Mouse (Mus musculus) liver, embryonic 11.5 days (tissue): ENCODE measurements around the gene Rora. TPM values are rescaled to one million over a fixed set of nuclear protein-coding genes. Genes with fewer than 3 reads are reported as not detected.

Source experiments
- ATAC-seq: fragments of 200-750 bp; cut with Nextera tagmentation; replicated peaks from 2 replicates; pipeline ENCODE4 v1.8.0; 2017; ENCODE audit warnings: moderate number of reproducible peaks, mild to moderate bottlenecking, moderate TSS enrichment, moderate library complexity; ENCODE audit not compliant: low FRiP score
- DNase-seq: peaks from one replicate; pipeline ENCODE4 v3.0.0-alpha.2; 2017; ENCODE audit warnings: low spot score
- H3K27ac ChIP-seq: fragments of 300-500 bp; sonication (generic); 2 replicates; pipeline ENCODE4 v1.5.1; 2014; ENCODE audit warnings: mild to moderate bottlenecking, low read depth, low read length, control low read depth
- H3K27me3 ChIP-seq: fragments of 300-500 bp; sonication (generic); replicated peaks from 2 replicates; pipeline ENCODE4 v1.6.1; 2014; ENCODE audit warnings: low read length, mixed read lengths; ENCODE audit not compliant: control insufficient read depth, insufficient read depth
- H3K36me3 ChIP-seq: fragments of 300-500 bp; sonication (generic); 2 replicates; pipeline ENCODE4 v1.6.1; 2014; ENCODE audit warnings: mild to moderate bottlenecking, low read length, moderate library complexity, mixed read lengths; ENCODE audit not compliant: control insufficient read depth, insufficient read depth
- H3K4me1 ChIP-seq: fragments of 300-500 bp; sonication (generic); replicated peaks from 2 replicates; pipeline ENCODE4 v1.6.1; 2014; ENCODE audit warnings: low read length, mixed read lengths; ENCODE audit not compliant: control insufficient read depth, insufficient read depth
- H3K4me2 ChIP-seq: fragments of 300-500 bp; sonication (generic); 2 replicates; pipeline ENCODE4 v1.6.1; 2014; ENCODE audit warnings: mild to moderate bottlenecking, control low read depth, moderate library complexity
- H3K4me3 ChIP-seq: fragments of 300-500 bp; sonication (generic); 2 replicates; pipeline ENCODE4 v1.5.1; 2014; ENCODE audit warnings: low read depth, low read length, control low read depth
- H3K9ac ChIP-seq: fragments of 300-500 bp; sonication (generic); 2 replicates; pipeline ENCODE4 v1.6.1; 2014; ENCODE audit warnings: low read depth, low read length, control low read depth
- H3K9me3 ChIP-seq: fragments of 300-500 bp; sonication (generic); 2 replicates; pipeline ENCODE4 v1.6.1; 2016; ENCODE audit warnings: low read length, inconsistent platforms, mixed read lengths; ENCODE audit not compliant: control insufficient read depth
- WGBS: fragments of 180-500 bp; shearing (Covaris S2); extraction: QIAGEN DNeasy Blood & Tissue Kit; methylation state at CpG from one replicate; pipeline ENCODE4 v1.1.7; 2014; 5-methylcytosine and 5-hydroxymethylcytosine counted together
- polyA plus RNA-seq: library from polyadenylated mRNA; unstranded; fragments of >200 nt; fragmentation: Nextera tagmentation; extraction: Ambion mirVana; gene quantifications from 2 replicates; pipeline ENCODE4 v1.2.1, GENCODE M21; 2014

Gene Rora
- polyA plus RNA-seq, 1 experiment from 2014 or later = 4.3 TPM

GRCm38 (mm10) chr9:68956938-68957573 is 303.5 kb downstream of the Rora start:
- Histone ChIP-seq H3K36me3 (no peaks in the 10 kb centered on the region), H3K27ac (no peak overlapping the region), H3K9me3 (no peaks in the 10 kb centered on the region), H3K27me3 (no peaks in the 10 kb centered on the region), H3K4me2 (no peak overlapping the region), H3K4me3 (no peak overlapping the region), H3K4me1 (no peaks in the 10 kb centered on the region), H3K9ac (no peak overlapping the region)
- WGBS = 49% methylated on average over 5 of the region's 5 CpGs
- no peak for DNase-seq
- no peak for ATAC-seq

GRCm38 (mm10) chr9:68957793-68958192 is 304.2 kb downstream of the Rora start:
- H3K27me3 ChIP-seq = no peaks in the 10 kb centered on the region
- 81% methylated on average over 3 of the region's 3 CpGs for WGBS
- no peak for ATAC-seq

GRCm38 (mm10) chr9:68958919-68959318 is 305.3 kb downstream of the Rora start:
- Histone ChIP-seq H3K4me1 (no peaks in the 10 kb centered on the region), H3K36me3 (no peaks in the 10 kb centered on the region), H3K4me3 (no peak overlapping the region), H3K27me3 (no peaks in the 10 kb centered on the region), H3K4me2 (no peak overlapping the region), H3K9me3 (no peaks in the 10 kb centered on the region), H3K27ac (no peak overlapping the region), H3K9ac (no peak overlapping the region)
- ATAC-seq = no peak
- WGBS = 57% methylated on average over 5 of the region's 5 CpGs
- no peak for DNase-seq

More at GRCm38 (mm10) chr9:68957793-68958192, 304.2 kb downstream of the Rora start:
- Histone ChIP-seq H3K4me3 (no peak overlapping the region), H3K4me1 (no peaks in the 10 kb centered on the region), H3K36me3 (no peaks in the 10 kb centered on the region), H3K4me2 (no peak overlapping the region), H3K9ac (no peak overlapping the region), H3K27ac (no peak overlapping the region), H3K9me3 (no peaks in the 10 kb centered on the region)
- no peak for DNase-seq

GRCm38 (mm10) chr9:68963898-68964297 is 310.3 kb downstream of the Rora start:
- H3K4me2 ChIP-seq = no peak overlapping the region
- H3K4me3 ChIP-seq = no peak overlapping the region
- 85% methylated on average over 5 of the region's 5 CpGs for WGBS
- no peaks in the 10 kb centered on the region; the same call in 1 of the 2 replicates for H3K4me1 ChIP-seq
- DNase-seq (no peak), ATAC-seq (no peak)
- no peak overlapping the region for H3K27ac ChIP-seq
- no peaks in the 10 kb centered on the region for H3K27me3 ChIP-seq
- no peak overlapping the region for H3K9ac ChIP-seq
- no peaks in the 10 kb centered on the region for H3K9me3 ChIP-seq
- no peaks in the 10 kb centered on the region for H3K36me3 ChIP-seq

- 55% methylated on average over 13 of the region's 13 CpGs for WGBS
- no peak overlapping the region for H3K9ac ChIP-seq
These were observed 313.0 kb downstream of the Rora start for GRCm38 (mm10) chr9:68966540-68966939.

GRCm38 (mm10) chr9:68970074-68970473 is 316.5 kb downstream of the Rora start:
- Histone ChIP-seq H3K4me1 (no peaks in the 10 kb centered on the region; the same call in 1 of the 2 replicates), H3K27me3 (no peaks in the 10 kb centered on the region), H3K4me3 (no peak overlapping the region), H3K9me3 (no peaks in the 10 kb centered on the region), H3K36me3 (no peaks in the 10 kb centered on the region), H3K27ac (no peak overlapping the region), H3K9ac (no peak overlapping the region), H3K4me2 (no peak overlapping the region)
- no peak for ATAC-seq
- no peak for DNase-seq
- WGBS = 74% methylated on average over 6 of the region's 6 CpGs

More at GRCm38 (mm10) chr9:68966540-68966939, 313.0 kb downstream of the Rora start:
- Histone ChIP-seq H3K36me3 (no peaks in the 10 kb centered on the region), H3K27ac (no peak overlapping the region), H3K27me3 (no peaks in the 10 kb centered on the region), H3K4me3 (no peak overlapping the region), H3K9me3 (no peaks in the 10 kb centered on the region), H3K4me2 (no peak overlapping the region), H3K4me1 (no peaks in the 10 kb centered on the region; the same call in 1 of the 2 replicates)
- DNase-seq = no peak
- no peak for ATAC-seq

GRCm38 (mm10) chr9:68972277-68972676 is 318.7 kb downstream of the Rora start:
- Histone ChIP-seq H3K27me3 (no peaks in the 10 kb centered on the region), H3K9me3 (no peaks in the 10 kb centered on the region), H3K9ac (no peak overlapping the region), H3K36me3 (no peaks in the 10 kb centered on the region), H3K27ac (no peak overlapping the region), H3K4me3 (no peak overlapping the region), H3K4me2 (no peak overlapping the region), H3K4me1 (no peaks in the 10 kb centered on the region; the same call in 1 of the 2 replicates)
- ATAC-seq = no peak
- DNase-seq = no peak
- WGBS = 72% methylated on average over 7 of the region's 7 CpGs

GRCm38 (mm10) chr9:68974517-68974916 is 320.9 kb downstream of the Rora start:
- DNase-seq (no peak), ATAC-seq (no peak)
- Histone ChIP-seq H3K36me3 (no peaks in the 10 kb centered on the region), H3K9me3 (no peaks in the 10 kb centered on the region), H3K9ac (no peak overlapping the region), H3K4me2 (no peak overlapping the region), H3K27me3 (no peaks in the 10 kb centered on the region), H3K4me3 (no peak overlapping the region), H3K27ac (no peak overlapping the region), H3K4me1 (no peaks in the 10 kb centered on the region; the same call in 1 of the 2 replicates)
- WGBS = 70% methylated on average over 2 of the region's 2 CpGs

GRCm38 (mm10) chr9:68976136-68976535 is 322.6 kb downstream of the Rora start:
- no peaks in the 10 kb centered on the region for H3K36me3 ChIP-seq
- no peak overlapping the region for H3K9ac ChIP-seq
- no peak overlapping the region for H3K4me3 ChIP-seq
- DNase-seq = no peak
- no peaks in the 10 kb centered on the region; the same call in 1 of the 2 replicates for H3K4me1 ChIP-seq
- no peak overlapping the region for H3K4me2 ChIP-seq
- H3K27ac ChIP-seq = no peak overlapping the region
- 77% methylated on average over 5 of the region's 5 CpGs for WGBS
- H3K9me3 ChIP-seq = no peaks in the 10 kb centered on the region
- ATAC-seq = no peak
- H3K27me3 ChIP-seq = no peaks in the 10 kb centered on the region
